Mouse (Mus musculus): ENCODE results near the gene Sik3. TPM values are rescaled to one million over a fixed set of nuclear protein-coding genes. Genes with fewer than 3 reads are reported as not detected.

Sik3 gene
- polyA plus RNA-seq, 1 experiment from 2014 or later: 5.0 TPM

GRCm38 (mm10) chr9:46053014-46053666 lies 40.5 kb downstream of the Sik3 start:
- no peak for DNase-seq

DNA sequence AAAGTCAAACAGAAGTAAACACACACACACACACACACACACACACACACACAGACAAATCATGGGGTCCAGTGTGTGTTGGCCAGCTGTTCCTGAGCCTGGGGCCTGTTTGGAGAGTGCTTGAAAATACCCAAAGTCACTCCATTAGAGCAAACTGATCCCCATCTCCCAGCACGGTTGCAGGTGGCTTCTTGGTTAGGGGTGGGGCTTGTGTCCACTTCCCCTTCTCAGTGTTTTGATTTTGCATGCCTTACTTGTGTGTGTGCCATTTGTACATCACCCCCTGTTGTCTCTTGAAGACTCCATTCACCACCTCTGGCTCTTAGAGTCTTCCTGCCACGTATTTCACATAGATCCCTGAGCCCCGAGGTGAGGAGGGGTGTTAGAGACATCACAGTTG lies 45.4 kb downstream of the Sik3 start:
- H3K36me3 ChIP-seq (replicated peaks; ENCODE audit: insufficient read depth, low read length): no peaks in the 10 kb centered on the region
- no peak overlapping the region for H3K9ac ChIP-seq (replicated peaks)
- H3K27me3 ChIP-seq (ENCODE audit: insufficient read depth, low read length): no peaks in the 10 kb centered on the region
- ATAC-seq: no peak
- peaks cover 28% of the 10 kb centered on the region for H3K4me1 ChIP-seq (ENCODE audit: insufficient read depth)
- no peaks in the 10 kb centered on the region for H3K9me3 ChIP-seq (ENCODE audit: low read length)
- H3K27ac ChIP-seq (ENCODE audit: low read depth): no peak overlapping the region
- WGBS (ENCODE audit: insufficient replicate concordance): 63% methylated on average over 3 of the region's 3 CpGs
- TF ChIP-seq EP300 (IDR thresholded peaks at IDR 0.05; ENCODE audit: low read depth): no peak
- no peak for TF ChIP-seq CTCF (IDR thresholded peaks at IDR 0.05; ENCODE audit: low read depth)
- H3K4me3 ChIP-seq (ENCODE audit: low read depth, low read length): no peak overlapping the region
- no peak for DNase-seq
- no peak overlapping the region for H3K4me2 ChIP-seq (ENCODE audit: low read depth, low read length)

More at GRCm38 (mm10) chr9:46053014-46053666, 40.5 kb downstream of the Sik3 start:
- 82% methylated on average over 9 of the region's 9 CpGs for WGBS (ENCODE audit: insufficient replicate concordance)
- H3K9ac ChIP-seq (replicated peaks): no peak overlapping the region
- H3K36me3 ChIP-seq (replicated peaks; ENCODE audit: insufficient read depth, low read length): no peaks in the 10 kb centered on the region
- peak overlapping the region; percentile 29 for H3K27ac ChIP-seq (ENCODE audit: low read depth)
- no peak overlapping the region for H3K4me3 ChIP-seq (ENCODE audit: low read depth, low read length)
- peak; percentile 67 for ATAC-seq
- TF ChIP-seq CTCF (IDR thresholded peaks at IDR 0.05; ENCODE audit: low read depth) (no peak), EP300 (IDR thresholded peaks at IDR 0.05; ENCODE audit: low read depth) (no peak)
- no peaks in the 10 kb centered on the region for H3K9me3 ChIP-seq (ENCODE audit: low read length)
- H3K4me1 ChIP-seq (ENCODE audit: insufficient read depth): peaks cover 16% of the 10 kb centered on the region; the same call in 1 of the 2 replicates
- no peaks in the 10 kb centered on the region for H3K27me3 ChIP-seq (ENCODE audit: insufficient read depth, low read length)
- H3K4me2 ChIP-seq (ENCODE audit: low read depth, low read length): no peak overlapping the region

GRCm38 (mm10) chr9:46060249-46060648 lies 47.6 kb downstream of the Sik3 start:
- Histone ChIP-seq H3K4me2 (ENCODE audit: low read depth, low read length) (no peak overlapping the region), H3K4me1 (ENCODE audit: insufficient read depth) (peaks cover 22% of the 10 kb centered on the region), H3K27ac (ENCODE audit: low read depth) (no peak overlapping the region), H3K9me3 (ENCODE audit: low read length) (no peaks in the 10 kb centered on the region), H3K27me3 (ENCODE audit: insufficient read depth, low read length) (no peaks in the 10 kb centered on the region), H3K36me3 (replicated peaks; ENCODE audit: insufficient read depth, low read length) (no peaks in the 10 kb centered on the region), H3K4me3 (ENCODE audit: low read depth, low read length) (no peak overlapping the region), H3K9ac (replicated peaks) (no peak overlapping the region)
- ATAC-seq: no peak
- DNase-seq: no peak
- no peak for TF ChIP-seq EP300 (IDR thresholded peaks at IDR 0.05; ENCODE audit: low read depth)
- TF ChIP-seq CTCF (IDR thresholded peaks at IDR 0.05; ENCODE audit: low read depth): no peak
- WGBS (ENCODE audit: insufficient replicate concordance): 73% methylated on average over 2 of the region's 2 CpGs

DNA sequence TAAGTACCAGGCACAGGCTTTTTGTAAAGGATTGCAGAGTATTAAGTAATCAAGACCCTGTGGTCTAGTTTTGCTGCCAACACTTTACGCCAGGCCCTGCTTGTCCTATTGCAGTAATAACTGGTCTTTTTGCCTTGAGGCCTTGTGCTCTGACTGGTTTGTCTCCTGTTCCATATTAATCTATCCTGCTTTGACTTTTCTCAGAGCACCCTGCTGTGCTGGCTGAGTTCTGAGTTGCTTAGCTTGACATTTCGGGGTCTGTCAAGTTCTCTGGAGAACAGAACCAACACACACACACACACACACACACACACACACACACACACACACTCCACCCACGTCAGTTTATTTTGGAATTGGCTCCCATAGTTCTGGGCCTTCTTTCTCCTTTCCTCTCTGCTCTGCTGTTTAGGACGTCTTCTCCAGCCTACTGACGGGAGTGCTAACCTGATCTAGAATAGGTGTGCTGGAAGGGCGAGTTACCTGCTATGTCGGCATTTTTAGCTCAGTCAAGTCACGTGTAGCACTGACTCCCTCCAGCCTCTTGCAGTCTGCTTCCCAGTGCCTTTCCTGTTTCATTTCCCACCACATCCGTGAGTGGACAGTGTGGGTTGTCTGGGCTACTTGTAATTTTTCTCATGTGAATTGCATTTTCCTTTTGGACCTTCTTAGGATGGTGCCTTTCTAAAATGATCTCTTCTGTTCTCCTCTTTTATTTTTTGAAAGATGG lies 49.2 kb downstream of the Sik3 start:
- WGBS (ENCODE audit: insufficient replicate concordance): 55% methylated on average over 9 of the region's 9 CpGs
- no peaks in the 10 kb centered on the region for H3K27me3 ChIP-seq (ENCODE audit: insufficient read depth, low read length)
- peaks cover 30% of the 10 kb centered on the region for H3K4me1 ChIP-seq (ENCODE audit: insufficient read depth)
- H3K9ac ChIP-seq (replicated peaks): no peak overlapping the region
- H3K9me3 ChIP-seq (ENCODE audit: low read length): no peaks in the 10 kb centered on the region
- TF ChIP-seq CTCF (IDR thresholded peaks at IDR 0.05; ENCODE audit: low read depth) (no peak), EP300 (IDR thresholded peaks at IDR 0.05; ENCODE audit: low read depth) (no peak)
- DNase-seq (peak; percentile 35), ATAC-seq (peak; percentile 83)
- no peaks in the 10 kb centered on the region for H3K36me3 ChIP-seq (replicated peaks; ENCODE audit: insufficient read depth, low read length)
- peak overlapping the region; percentile 18; the same call in 1 of the 2 replicates for H3K4me2 ChIP-seq (ENCODE audit: low read depth, low read length)
- H3K4me3 ChIP-seq (ENCODE audit: low read depth, low read length): no peak overlapping the region
- H3K27ac ChIP-seq (ENCODE audit: low read depth): peak overlapping the region; percentile 76

GRCm38 (mm10) chr9:46064331-46064730 lies 51.7 kb downstream of the Sik3 start:
- no peak overlapping the region for H3K9ac ChIP-seq (replicated peaks)
- H3K4me2 ChIP-seq (ENCODE audit: low read depth, low read length): no peak overlapping the region
- TF ChIP-seq EP300 (IDR thresholded peaks at IDR 0.05; ENCODE audit: low read depth) (no peak), CTCF (IDR thresholded peaks at IDR 0.05; ENCODE audit: low read depth) (no peak)
- no peaks in the 10 kb centered on the region for H3K36me3 ChIP-seq (replicated peaks; ENCODE audit: insufficient read depth, low read length)
- H3K4me3 ChIP-seq (ENCODE audit: low read depth, low read length): no peak overlapping the region
- H3K27ac ChIP-seq (ENCODE audit: low read depth): no peak overlapping the region
- no peak for ATAC-seq
- DNase-seq: no peak
- no peaks in the 10 kb centered on the region for H3K9me3 ChIP-seq (ENCODE audit: low read length)
- 87% methylated on average over 7 of the region's 7 CpGs for WGBS (ENCODE audit: insufficient replicate concordance)
- H3K4me1 ChIP-seq (ENCODE audit: insufficient read depth): peaks cover 49% of the 10 kb centered on the region
- H3K27me3 ChIP-seq (ENCODE audit: insufficient read depth, low read length): no peaks in the 10 kb centered on the region

DNA sequence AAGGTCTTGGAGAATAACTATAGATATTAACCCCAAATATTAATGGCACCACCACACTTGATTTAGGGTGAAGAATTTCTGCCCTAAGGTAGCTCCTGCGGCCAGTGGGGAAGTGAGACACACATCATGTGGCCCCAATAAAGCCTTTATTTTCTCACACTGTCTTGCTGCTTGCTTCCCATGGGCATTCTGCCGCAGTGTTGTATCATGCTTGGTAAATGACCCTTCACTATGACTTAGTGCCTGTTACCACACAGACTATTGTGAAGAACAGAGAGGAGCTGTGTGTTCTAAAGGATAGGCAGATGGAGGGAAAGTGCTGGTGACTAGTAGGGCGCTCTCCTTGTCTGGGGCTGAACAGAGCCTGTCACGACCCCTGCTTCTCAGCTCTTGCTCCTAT lies 54.1 kb downstream of the Sik3 start:
- Histone ChIP-seq H3K4me2 (ENCODE audit: low read depth, low read length) (no peak overlapping the region), H3K4me3 (ENCODE audit: low read depth, low read length) (no peak overlapping the region), H3K36me3 (replicated peaks; ENCODE audit: insufficient read depth, low read length) (no peaks in the 10 kb centered on the region), H3K27me3 (ENCODE audit: insufficient read depth, low read length) (no peaks in the 10 kb centered on the region), H3K4me1 (ENCODE audit: insufficient read depth) (peaks cover 38% of the 10 kb centered on the region), H3K27ac (ENCODE audit: low read depth) (0 out of 2 replicates have a peak overlapping the region, but pooled peaks have one; percentile 59), H3K9me3 (ENCODE audit: low read length) (no peaks in the 10 kb centered on the region), H3K9ac (replicated peaks) (no peak overlapping the region)
- ATAC-seq (no peak), DNase-seq (no peak)
- TF ChIP-seq CTCF (IDR thresholded peaks at IDR 0.05; ENCODE audit: low read depth): no peak
- no peak for TF ChIP-seq EP300 (IDR thresholded peaks at IDR 0.05; ENCODE audit: low read depth)
- 74% methylated on average over 4 of the region's 4 CpGs for WGBS (ENCODE audit: insufficient replicate concordance)

All from liver, postnatal 0 days (tissue).